23 mouse cellular contexts compared by ENCODE assay signal in genomic region chr11:97506331-97506730, GRCm38 (mm10). TPM values are rescaled to one million over a fixed set of nuclear protein-coding genes. Genes with fewer than 3 reads are reported as not detected.
DNase-seq lines count a peak whose midpoint lies in the region; ATAC-seq and TF ChIP-seq lines count a peak whose summit lies in the region.
"Had no signal": no experiment of that assay in that cellular context is flagged by ENCODE, and none has a peak within 500 bp of the region (broad histone marks: within the 10 kb centered on the region; RNA-seq: fewer than 3 reads in every experiment).

No protein-coding gene starts in this region.

- H3K27ac ChIP-seq in forebrain, postnatal 0 days (ENCODE audit: low read depth, low read length), result no peak overlapping the region
- no peak overlapping the region for H3K27ac ChIP-seq in forebrain, embryonic 16.5 days (ENCODE audit: low read length)
- H3K27ac ChIP-seq in lung, embryonic 14.5 days (ENCODE audit: low read depth), result no peak overlapping the region
- H3K27ac ChIP-seq: forebrain, embryonic 12.5 days; heart, embryonic 13.5 days; liver, embryonic 12.5 days had no signal

- no peak for ATAC-seq in forebrain, postnatal 0 days
- no peak for ATAC-seq in forebrain, embryonic 16.5 days
- ATAC-seq in lung, embryonic 14.5 days (ENCODE audit: insufficient read depth), result no peak
- ATAC-seq: liver, embryonic 12.5 days; lung, postnatal 0 days; midbrain, embryonic 16.5 days had no signal

- no peak for TF ChIP-seq POLR2A in lung, adult 2 months (IDR thresholded peaks at IDR 0.05; ENCODE audit: borderline replicate concordance, extremely low read depth, low read depth, low read length)
- TF ChIP-seq POLR2A in brain, embryonic 14.5 days (IDR thresholded peaks at IDR 0.05; ENCODE audit: borderline replicate concordance, extremely low read depth, insufficient read depth, insufficient read length, poor library complexity, severe bottlenecking), result no peak

- DNase-seq in forebrain, postnatal 0 days, result no peak
- DNase-seq in lung, embryonic 14.5 days, result no peak
- no peak for DNase-seq in lung, adult 2 months
- peak; percentile 38 for DNase-seq in brain, embryonic 14.5 days (ENCODE audit: low read depth)
- no peak for DNase-seq in neural tube, embryonic 10.5 days (ENCODE audit: extremely low spot score, low spot score)
- no peak for DNase-seq in MN1 (ENCODE audit: low spot score)
- DNase-seq: adrenal gland, postnatal 25 days; B cell, adult 2 months; heart, postnatal 4 days; layer of hippocampus, postnatal 36 days; right cerebral cortex, adult 18-20 months; thymus, adult 18-20 months had no signal

- peaks cover 8% of the 10 kb centered on the region; the same call in 1 of the 2 replicates for H3K27me3 ChIP-seq in forebrain, postnatal 0 days (ENCODE audit: insufficient read depth, low read length)
- H3K27me3 ChIP-seq in forebrain, embryonic 16.5 days (replicated peaks; ENCODE audit: control insufficient read depth, insufficient read depth, low read length), result peaks cover 9% of the 10 kb centered on the region
- peaks cover under 1% of the 10 kb centered on the region; the same call in 1 of the 2 replicates for H3K27me3 ChIP-seq in lung, embryonic 14.5 days (ENCODE audit: insufficient read depth, low read length)
- H3K27me3 ChIP-seq: megakaryocyte, embryonic 14.5 days had no signal

- peaks cover 7% of the 10 kb centered on the region; the same call in 1 of the 2 replicates for H3K36me3 ChIP-seq in forebrain, postnatal 0 days (ENCODE audit: insufficient read depth)
- H3K36me3 ChIP-seq in forebrain, embryonic 16.5 days (ENCODE audit: control insufficient read depth, insufficient read depth), result no peaks in the 10 kb centered on the region
- peaks cover 10% of the 10 kb centered on the region for H3K36me3 ChIP-seq in lung, embryonic 14.5 days (ENCODE audit: insufficient read depth)
- H3K36me3 ChIP-seq: forebrain, embryonic 12.5 days had no signal

- no peaks in the 10 kb centered on the region for H3K4me1 ChIP-seq in forebrain, postnatal 0 days (ENCODE audit: insufficient read depth)
- no peaks in the 10 kb centered on the region for H3K4me1 ChIP-seq in forebrain, embryonic 16.5 days (replicated peaks; ENCODE audit: control insufficient read depth, insufficient read depth, low read length)
- H3K4me1 ChIP-seq in lung, embryonic 14.5 days (ENCODE audit: insufficient read depth), result no peaks in the 10 kb centered on the region
- no peaks in the 10 kb centered on the region; the same call in 1 of the 2 replicates for H3K4me1 ChIP-seq in lung, adult 2 months (ENCODE audit: control insufficient read depth, insufficient read depth, low read length)

- 45% methylated on average over 8 of the region's 8 CpGs for WGBS in forebrain, postnatal 0 days
- WGBS in forebrain, embryonic 16.5 days, result 46% methylated on average over 8 of the region's 8 CpGs
- 47% methylated on average over 8 of the region's 8 CpGs for WGBS in lung, embryonic 14.5 days
- WGBS in lung, adult 2 months, result 56% methylated on average over 8 of the region's 8 CpGs

- H3K9ac ChIP-seq in forebrain, postnatal 0 days, result no peak overlapping the region
- H3K9ac ChIP-seq in forebrain, embryonic 16.5 days (replicated peaks; ENCODE audit: low read depth, low read length), result no peak overlapping the region
- no peak overlapping the region for H3K9ac ChIP-seq in lung, embryonic 14.5 days
- H3K9ac ChIP-seq: forebrain, embryonic 12.5 days; heart, embryonic 13.5 days; liver, embryonic 12.5 days had no signal

- no peak overlapping the region for H3K4me3 ChIP-seq in forebrain, postnatal 0 days (ENCODE audit: low read depth, low read length)
- H3K4me3 ChIP-seq in forebrain, embryonic 16.5 days (replicated peaks; ENCODE audit: low read length), result no peak overlapping the region
- H3K4me3 ChIP-seq in lung, embryonic 14.5 days (ENCODE audit: low read depth, low read length), result no peak overlapping the region
- no peak overlapping the region for H3K4me3 ChIP-seq in lung, adult 2 months (replicated peaks; ENCODE audit: extremely low read depth, low read depth, low read length)
- H3K4me3 ChIP-seq: forebrain, embryonic 12.5 days; heart, embryonic 13.5 days; liver, embryonic 12.5 days; megakaryocyte, embryonic 14.5 days had no signal

- H3K9me3 ChIP-seq in forebrain, postnatal 0 days (ENCODE audit: low read length), result no peaks in the 10 kb centered on the region
- H3K9me3 ChIP-seq in forebrain, embryonic 16.5 days (ENCODE audit: control insufficient read depth, low read length), result no peaks in the 10 kb centered on the region
- H3K9me3 ChIP-seq in lung, embryonic 14.5 days (ENCODE audit: low read depth, low read length), result no peaks in the 10 kb centered on the region
- H3K9me3 ChIP-seq: forebrain, embryonic 12.5 days; heart, embryonic 13.5 days; liver, embryonic 12.5 days; megakaryocyte, embryonic 14.5 days had no signal

- peak; percentile 30 for TF ChIP-seq CTCF in forebrain, postnatal 0 days (IDR thresholded peaks at IDR 0.05; ENCODE audit: low read depth)
- TF ChIP-seq CTCF in lung, embryonic 14.5 days (IDR thresholded peaks at IDR 0.05; ENCODE audit: low read depth), result peak; percentile 25; the same call in 1 of the 2 replicates
- no peak for TF ChIP-seq CTCF in lung, adult 2 months (IDR thresholded peaks at IDR 0.05; ENCODE audit: insufficient read depth, low read length)
- TF ChIP-seq CTCF in brain, embryonic 14.5 days (IDR thresholded peaks at IDR 0.05; ENCODE audit: borderline replicate concordance, extremely low read depth, insufficient read depth, insufficient read length), result no peak

- no peak overlapping the region for H3K4me2 ChIP-seq in forebrain, postnatal 0 days (ENCODE audit: low read depth)
- H3K4me2 ChIP-seq in forebrain, embryonic 16.5 days (ENCODE audit: low read length), result no peak overlapping the region
- H3K4me2 ChIP-seq in lung, embryonic 14.5 days, result no peak overlapping the region
- H3K4me2 ChIP-seq: forebrain, embryonic 12.5 days; heart, embryonic 13.5 days; liver, embryonic 12.5 days had no signal

RNA-seq across cellular contexts. Expression of gene 4933428G20Rik, which starts 6.2 kb away (rescaled TPM):
- 0.38 TPM in 1 of 2 replicates, not detected in the other for total RNA-seq in forebrain, postnatal 0 days (2014; rRNA removed)
- 0.25 TPM in 1 of 2 replicates, not detected in the other for polyA plus RNA-seq in forebrain, postnatal 0 days (2015; fragmentation: Nextera tagmentation; extraction: Ambion mirVana)
- 0.29 and 1.2 TPM in 2 replicates for polyA plus RNA-seq in forebrain, embryonic 16.5 days (2015; fragmentation: Nextera tagmentation; extraction: Ambion mirVana)
- 0.13 and 0.23 TPM in 2 replicates for polyA plus RNA-seq in lung, embryonic 14.5 days (2014; fragmentation: Nextera tagmentation; extraction: Ambion mirVana)
- 0.08 TPM in 1 of 2 replicates, not detected in the other for polyA plus RNA-seq in lung, adult 2 months (2012; rRNA removed)
- 0.12 and 0.21 TPM in 2 replicates for polyA plus RNA-seq in brain, embryonic 14.5 days (2012; rRNA removed)
- total RNA-seq: adrenal gland, postnatal 25 days; gastrocnemius, postnatal 4 days; heart, postnatal 4 days; layer of hippocampus, postnatal 36 days had no signal
- polyA plus RNA-seq: large intestine, adult 2 months; limb, embryonic 11.5 days; neural tube, embryonic 11.5 days had no signal

Comparison
In these comparisons a context has a peak if more than half of its experiments do, and no peak if none do; other contexts are left out.
1. CTCF ChIP-seq: peak in forebrain, postnatal 0 days (single experiment) and lung, embryonic 14.5 days (single experiment); none in lung, adult 2 months (single experiment) and brain, embryonic 14.5 days (single experiment).